ENCODE assay signal across 24 mouse cellular contexts in the genomic region with DNA sequence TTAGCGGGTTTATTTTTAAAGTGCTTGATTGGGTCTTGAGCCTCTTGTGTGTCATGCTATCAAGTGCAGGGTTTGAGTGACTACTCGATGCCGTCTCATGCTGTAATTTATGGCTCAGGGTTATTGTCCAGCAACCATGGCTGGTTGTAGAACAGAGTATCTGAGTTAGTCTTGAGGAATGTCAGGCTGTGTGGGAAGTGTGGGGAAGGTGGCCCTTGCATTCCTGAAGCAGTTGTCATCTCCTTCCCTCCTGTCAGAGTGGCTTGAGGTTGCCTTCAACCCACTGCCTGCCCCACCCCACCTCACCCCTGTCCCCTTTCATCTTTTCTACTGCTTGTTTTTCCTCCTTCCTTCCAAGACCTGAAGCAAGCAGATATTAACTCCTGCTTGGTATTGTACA. TPM values are rescaled to one million over a fixed set of nuclear protein-coding genes. Genes with fewer than 3 reads are reported as not detected.
DNase-seq lines count a peak whose midpoint lies in the region; ATAC-seq and TF ChIP-seq lines count a peak whose summit lies in the region.
"Had no signal": no experiment of that assay in that cellular context is flagged by ENCODE, and none has a peak within 500 bp of the region (broad histone marks: within the 10 kb centered on the region; RNA-seq: fewer than 3 reads in every experiment).

No protein-coding gene starts in this region.

- H3K27me3 ChIP-seq in kidney, postnatal 0 days (ENCODE audit: insufficient read depth, low read length): no peaks in the 10 kb centered on the region
- no peaks in the 10 kb centered on the region for H3K27me3 ChIP-seq in neural tube, embryonic 15.5 days (replicated peaks)
- peaks cover 4% of the 10 kb centered on the region; the same call in 1 of the 2 replicates for H3K27me3 ChIP-seq in hindbrain, embryonic 13.5 days
- H3K27me3 ChIP-seq: forebrain, embryonic 15.5 days had no signal

- peak; percentile 55 for DNase-seq in heart, adult 11 months
- no peak for DNase-seq in heart, postnatal 4 days
- peak; percentile 18 for DNase-seq in kidney, postnatal 0 days (ENCODE audit: low spot score)
- no peak for DNase-seq in kidney, adult 9 months
- DNase-seq in 3134 (ENCODE audit: extremely low read depth, insufficient read length, low spot score): peak; percentile 82
- DNase-seq in NIH3T3 (ENCODE audit: low read depth): peak; percentile 64
- DNase-seq: adrenal gland, postnatal 14 days; cerebellum, adult 18-20 months; cerebellum, adult 9-11 months; gastrocnemius, postnatal 10 days; heart, adult 2 months; heart, postnatal 36 days had no signal

- H3K27ac ChIP-seq in kidney, postnatal 0 days: no peak overlapping the region
- no peak overlapping the region for H3K27ac ChIP-seq in neural tube, embryonic 15.5 days (replicated peaks)
- no peak overlapping the region for H3K27ac ChIP-seq in hindbrain, embryonic 13.5 days
- H3K27ac ChIP-seq: forebrain, embryonic 10.5 days; forebrain, embryonic 15.5 days; heart, adult 2 months; hindbrain, embryonic 12.5 days; hindbrain, postnatal 0 days had no signal

- H3K9me3 ChIP-seq in kidney, postnatal 0 days (replicated peaks; ENCODE audit: low read length): no peaks in the 10 kb centered on the region
- no peaks in the 10 kb centered on the region for H3K9me3 ChIP-seq in neural tube, embryonic 15.5 days (replicated peaks)
- H3K9me3 ChIP-seq in hindbrain, embryonic 13.5 days: no peaks in the 10 kb centered on the region
- H3K9me3 ChIP-seq: embryonic facial prominence, embryonic 10.5 days; forebrain, embryonic 10.5 days; forebrain, embryonic 15.5 days; heart, embryonic 12.5 days; hindbrain, embryonic 12.5 days had no signal

- no peak overlapping the region for H3K9ac ChIP-seq in kidney, postnatal 0 days (ENCODE audit: low read depth, low read length)
- no peak overlapping the region for H3K9ac ChIP-seq in neural tube, embryonic 15.5 days (replicated peaks)
- H3K9ac ChIP-seq in hindbrain, embryonic 13.5 days: no peak overlapping the region
- H3K9ac ChIP-seq: forebrain, embryonic 15.5 days; heart, embryonic 12.5 days; hindbrain, embryonic 12.5 days had no signal

- no peaks in the 10 kb centered on the region for H3K4me1 ChIP-seq in kidney, postnatal 0 days (replicated peaks; ENCODE audit: insufficient read depth, low read length)
- no peaks in the 10 kb centered on the region for H3K4me1 ChIP-seq in neural tube, embryonic 15.5 days
- peaks cover 12% of the 10 kb centered on the region for H3K4me1 ChIP-seq in hindbrain, embryonic 13.5 days (replicated peaks)

- H3K36me3 ChIP-seq in kidney, postnatal 0 days (ENCODE audit: insufficient read depth, low read length): no peaks in the 10 kb centered on the region
- H3K36me3 ChIP-seq in neural tube, embryonic 15.5 days: no peaks in the 10 kb centered on the region
- H3K36me3 ChIP-seq in hindbrain, embryonic 13.5 days: no peaks in the 10 kb centered on the region
- H3K36me3 ChIP-seq: embryonic facial prominence, embryonic 10.5 days; forebrain, embryonic 10.5 days; forebrain, embryonic 15.5 days; heart, embryonic 12.5 days; hindbrain, embryonic 12.5 days had no signal

- 46% methylated on average over 3 of the region's 3 CpGs for WGBS in kidney, postnatal 0 days
- whole genome bisulfite sequencing in neural tube, embryonic 15.5 days: 86% methylated on average over 3 of the region's 3 CpGs
- 94% methylated on average over 3 of the region's 3 CpGs for WGBS in hindbrain, embryonic 13.5 days

- no peak for TF ChIP-seq CTCF in kidney, postnatal 0 days (IDR thresholded peaks at IDR 0.05; ENCODE audit: low read depth)

- H3K4me3 ChIP-seq in kidney, postnatal 0 days (replicated peaks; ENCODE audit: low read depth, low read length): no peak overlapping the region
- no peak overlapping the region for H3K4me3 ChIP-seq in neural tube, embryonic 15.5 days (replicated peaks)
- H3K4me3 ChIP-seq in hindbrain, embryonic 13.5 days: no peak overlapping the region
- H3K4me3 ChIP-seq: embryonic facial prominence, embryonic 10.5 days; erythroblast, embryonic 14.5 days; forebrain, embryonic 10.5 days; forebrain, embryonic 15.5 days; heart, adult 2 months; heart, embryonic 12.5 days; hindbrain, embryonic 12.5 days had no signal

- H3K4me2 ChIP-seq in kidney, postnatal 0 days (ENCODE audit: low read length): no peak overlapping the region
- H3K4me2 ChIP-seq in neural tube, embryonic 15.5 days: no peak overlapping the region
- H3K4me2 ChIP-seq in hindbrain, embryonic 13.5 days: no peak overlapping the region
- H3K4me2 ChIP-seq: forebrain, embryonic 15.5 days; heart, embryonic 12.5 days; hindbrain, embryonic 12.5 days had no signal

- ATAC-seq in kidney, postnatal 0 days (replicated peaks; ENCODE audit: low FRiP score, low read depth): no peak
- ATAC-seq in neural tube, embryonic 15.5 days (ENCODE audit: low FRiP score): no peak
- no peak for ATAC-seq in hindbrain, embryonic 13.5 days (ENCODE audit: low FRiP score)
- ATAC-seq: activated CD4-positive, CD25-positive, alpha-beta regulatory T cell, adult 4 months; forebrain, embryonic 15.5 days; hindbrain, postnatal 0 days had no signal

RNA-seq across cellular contexts. Expression of gene Gm10320, which starts 13.8 kb away (rescaled TPM):
- not detected for total RNA-seq in heart, postnatal 4 days (2021)
- polyA plus RNA-seq in kidney, postnatal 0 days (2015; fragmentation: Nextera tagmentation; extraction: Ambion mirVana): 1.8 and 2.1 TPM in 2 replicates
- 0.74 and 1.0 TPM in 2 replicates for polyA plus RNA-seq in neural tube, embryonic 15.5 days (2015; fragmentation: Nextera tagmentation; extraction: Ambion mirVana)
- 0.99 and 1.1 TPM in 2 replicates for polyA plus RNA-seq in hindbrain, embryonic 13.5 days (2015; fragmentation: Nextera tagmentation; extraction: Ambion mirVana)
- total RNA-seq: adrenal gland, adult 18-20 months; adrenal gland, postnatal 14 days; gastrocnemius, postnatal 10 days; gastrocnemius, postnatal 4 days; heart, adult 2 months; heart, postnatal 36 days had no signal
- polyA plus RNA-seq: hindbrain, embryonic 12.5 days had no signal

Comparison
In these comparisons a context has a peak if more than half of its experiments do, and no peak if none do; other contexts are left out.
1. DNase-seq: peak in heart, adult 11 months (single experiment), kidney, postnatal 0 days (single experiment), 3134 (single experiment) and NIH3T3 (single experiment); none in heart, postnatal 4 days (single experiment) and kidney, adult 9 months (single experiment).